Mouse (Mus musculus): ENCODE measurements around the gene Syt7.

- TF ChIP-seq CTCF (IDR thresholded peaks at IDR 0.05; ENCODE audit: borderline replicate concordance, insufficient read depth, low read depth, low read length) (no peak), POLR2A (IDR thresholded peaks at IDR 0.05; ENCODE audit: borderline replicate concordance, insufficient read depth, low read length) (no peak)
Observed at GRCm38 (mm10) chr19:10379978-10380377, 8.9 kb upstream of the Syt7 start.
